Mouse (Mus musculus) lung, postnatal 14 days (tissue): ENCODE data around the gene Fam13c.

Experiments
- DNase-seq: peaks from one replicate; pipeline ENCODE4 v3.0.0; 2021

Gene Fam13c

GRCm38 (mm10) chr10:70530185-70530823 is 90.0 kb downstream of the Fam13c start:
- DNase-seq, result no peak

GRCm38 (mm10) chr10:70532249-70532648 is 92.0 kb downstream of the Fam13c start:
- DNase-seq, result no peak

- no peak for DNase-seq
Measured at GRCm38 (mm10) chr10:70533301-70533781, 93.1 kb downstream of the Fam13c start.

- no peak for DNase-seq
Measured at GRCm38 (mm10) chr10:70533986-70534385, 93.7 kb downstream of the Fam13c start.

GRCm38 (mm10) chr10:70534571-70534970 is 94.3 kb downstream of the Fam13c start:
- no peak for DNase-seq

- DNase-seq, result no peak
Measured at GRCm38 (mm10) chr10:70535401-70535800, 95.1 kb downstream of the Fam13c start.

GRCm38 (mm10) chr10:70537694-70538093 is 97.4 kb downstream of the Fam13c start:
- DNase-seq, result no peak

- DNase-seq, result no peak
Measured at GRCm38 (mm10) chr10:70539251-70539650, 99.0 kb downstream of the Fam13c start.

GRCm38 (mm10) chr10:70540456-70541195 is 100.3 kb downstream of the Fam13c start:
- peak; percentile 26 for DNase-seq

- DNase-seq, result no peak
Measured at GRCm38 (mm10) chr10:70542857-70543256, 102.6 kb downstream of the Fam13c start.

- no peak for DNase-seq
Measured at GRCm38 (mm10) chr10:70552531-70552930, 112.2 kb downstream of the Fam13c start.

- peak; percentile 81 for DNase-seq
Measured at GRCm38 (mm10) chr10:70563636-70564035, 123.4 kb downstream of the Fam13c start.

GRCm38 (mm10) chr10:70581556-70582211 is 141.4 kb downstream of the Fam13c start:
- no peak for DNase-seq

GRCm38 (mm10) chr10:70584171-70584570 is 143.9 kb downstream of the Fam13c start:
- no peak for DNase-seq

- no peak for DNase-seq
Measured at GRCm38 (mm10) chr10:70586876-70587405, 146.7 kb downstream of the Fam13c start.

- DNase-seq, result peak; percentile 10
Measured at GRCm38 (mm10) chr10:70594007-70594406, 153.7 kb downstream of the Fam13c start.

- DNase-seq, result peak; percentile 18
Measured at GRCm38 (mm10) chr10:70598081-70598515, 157.8 kb downstream of the Fam13c start.

GRCm38 (mm10) chr10:70598516-70599125 is 158.3 kb downstream of the Fam13c start:
- peak; percentile 0 for DNase-seq

- peak; percentile 57 for DNase-seq
Measured at GRCm38 (mm10) chr10:70599126-70599924, 159.0 kb downstream of the Fam13c start.

- no peak for DNase-seq
Measured at GRCm38 (mm10) chr10:70599925-70600305, 159.6 kb downstream of the Fam13c start.
